Mouse (Mus musculus) bone marrow, adult 2 months (tissue): ENCODE data around the gene Otulin.

ENCODE experiments used
- CTCF ChIP-seq: fragments of 200-500 bp; IDR thresholded peaks from 2 replicates; pipeline ENCODE4 v1.5.1; 2011; ENCODE audit warnings: low read length, control low read depth; ENCODE audit not compliant: control insufficient read depth, insufficient read depth
- POLR2A ChIP-seq: fragments of 200-500 bp; IDR thresholded peaks from 2 replicates; pipeline ENCODE4 v1.6.1; 2011; ENCODE audit warnings: low read depth, mild to moderate bottlenecking, control low read depth, low read length, borderline replicate concordance; ENCODE audit not compliant: control insufficient read depth

DNA sequence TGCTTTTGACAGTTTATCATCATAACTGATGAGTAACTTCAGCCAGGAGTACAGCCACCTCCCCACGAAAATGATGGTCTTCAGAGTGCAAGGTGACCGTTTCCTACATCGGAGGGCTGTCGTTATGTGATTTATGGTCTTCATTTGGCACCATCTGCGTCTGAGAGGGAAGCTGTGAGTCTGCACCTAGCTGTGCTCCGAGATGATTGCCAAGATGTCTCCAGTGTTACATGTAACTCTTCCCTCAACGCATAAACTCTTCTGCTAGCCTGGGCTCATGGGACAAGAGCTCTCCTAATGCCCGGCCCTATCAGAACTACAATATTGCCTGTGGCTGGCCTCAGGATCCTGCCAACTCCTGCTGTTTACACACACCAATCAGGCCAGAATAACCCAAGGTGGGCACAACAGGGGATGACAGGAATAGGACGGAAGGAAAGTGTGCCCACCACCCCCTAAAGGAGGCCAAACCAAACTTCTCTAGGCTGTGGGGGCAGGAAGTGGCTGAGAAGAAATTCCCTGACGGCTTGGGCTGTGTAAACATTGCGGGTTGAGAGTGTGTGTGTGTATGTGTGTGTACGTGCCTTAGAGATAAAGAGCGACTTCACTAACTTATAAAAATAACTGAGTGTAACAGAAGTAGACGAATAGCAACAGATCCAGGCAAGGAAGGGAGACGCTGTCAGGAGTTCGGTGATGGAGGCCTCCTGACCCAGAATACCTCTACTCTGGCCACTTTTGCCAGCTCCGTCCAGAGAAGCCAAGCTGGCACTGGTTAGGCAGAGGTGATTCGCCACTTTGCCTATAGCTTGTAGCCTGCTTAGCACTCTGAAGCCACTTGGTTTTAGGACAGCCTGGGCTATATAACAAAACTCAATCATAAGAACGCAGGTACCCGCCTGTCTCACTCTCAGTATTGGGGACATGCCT lies 126.4 kb downstream of the Otulin start:
- TF ChIP-seq CTCF (no peak), POLR2A (no peak)
